Mouse (Mus musculus): Measurements from ENCODE around the gene Nacc1. TPM values are rescaled to one million over a fixed set of nuclear protein-coding genes. Genes with fewer than 3 reads are reported as not detected.

Nacc1 gene
- total RNA-seq (2021): 10 to 100 TPM; 71.3 to 77.8 TPM
- long read RNA-seq, experiment 1, full-length matches to known transcripts: 1 of 21 reads
- long read RNA-seq, experiment 1, partial matches to known transcripts: 0 of 21 reads
- long read RNA-seq, experiment 1, other reads (novel, unspliced or antisense): 20 of 21 reads
- long read RNA-seq, experiment 2, partial matches to known transcripts: 0 of 48 reads
- long read RNA-seq, experiment 2, other reads (novel, unspliced or antisense): 48 of 48 reads

- DNase-seq (ENCODE audit: low spot score in 2 of 2): peak; percentile 81 to 88
Measured at GRCm38 (mm10) chr8:84687705-84688100, at the start of gene Nacc1. TSS of gene Nacc1 (minus strand) at chr8:84687862.

- DNase-seq (ENCODE audit: low spot score in 2 of 2): no peak
Measured at GRCm38 (mm10) chr8:84736521-84736920, 48.9 kb upstream of the Nacc1 start.

- DNase-seq (ENCODE audit: low spot score in 2 of 2): no peak
Measured at GRCm38 (mm10) chr8:84735597-84735996, 47.9 kb upstream of the Nacc1 start.

GRCm38 (mm10) chr8:84734680-84735079 is 47.0 kb upstream of the Nacc1 start:
- DNase-seq (ENCODE audit: low spot score in 2 of 2): no peak

GRCm38 (mm10) chr8:84733959-84734358 is 46.3 kb upstream of the Nacc1 start:
- no peak for DNase-seq (ENCODE audit: low spot score in 2 of 2)

GRCm38 (mm10) chr8:84732996-84733395 is 45.3 kb upstream of the Nacc1 start:
- no peak for DNase-seq (ENCODE audit: low spot score in 2 of 2)

GRCm38 (mm10) chr8:84732545-84732944 is 44.9 kb upstream of the Nacc1 start:
- no peak for DNase-seq (ENCODE audit: low spot score in 2 of 2)

- DNase-seq (ENCODE audit: low spot score in 2 of 2): no peak
Measured at GRCm38 (mm10) chr8:84731371-84732177, 43.9 kb upstream of the Nacc1 start.

- no peak for DNase-seq (ENCODE audit: low spot score in 2 of 2)
Measured at GRCm38 (mm10) chr8:84730541-84731370, 43.1 kb upstream of the Nacc1 start.

- no peak for DNase-seq (ENCODE audit: low spot score in 2 of 2)
Measured at GRCm38 (mm10) chr8:84729921-84730362, 42.3 kb upstream of the Nacc1 start.

GRCm38 (mm10) chr8:84728474-84728873 is 40.8 kb upstream of the Nacc1 start:
- DNase-seq (ENCODE audit: low spot score in 2 of 2): no peak

- no peak for DNase-seq (ENCODE audit: low spot score in 2 of 2)
Measured at GRCm38 (mm10) chr8:84725941-84726259, 38.2 kb upstream of the Nacc1 start.

GRCm38 (mm10) chr8:84725246-84725940 is 37.7 kb upstream of the Nacc1 start:
- no peak for DNase-seq (ENCODE audit: low spot score in 2 of 2)

- DNase-seq (ENCODE audit: low spot score in 2 of 2): no peak
Measured at GRCm38 (mm10) chr8:84724683-84725082, 37.0 kb upstream of the Nacc1 start.

- no peak for DNase-seq (ENCODE audit: low spot score in 2 of 2)
Measured at GRCm38 (mm10) chr8:84723571-84723900, 35.9 kb upstream of the Nacc1 start.

- no peak for DNase-seq (ENCODE audit: low spot score in 2 of 2)
Measured at GRCm38 (mm10) chr8:84722850-84723570, 35.3 kb upstream of the Nacc1 start, which contains the start of gene G430095P16Rik. TSS of gene G430095P16Rik (plus strand) at chr8:84723007.

- DNase-seq (ENCODE audit: low spot score in 2 of 2): no peak
Measured at GRCm38 (mm10) chr8:84722530-84722849, 34.8 kb upstream of the Nacc1 start.

- no peak for DNase-seq (ENCODE audit: low spot score in 2 of 2)
Measured at GRCm38 (mm10) chr8:84718959-84719690, 31.5 kb upstream of the Nacc1 start.

GRCm38 (mm10) chr8:84718476-84718875 is 30.8 kb upstream of the Nacc1 start:
- no peak for DNase-seq (ENCODE audit: low spot score in 2 of 2)

- no peak for DNase-seq (ENCODE audit: low spot score in 2 of 2)
Measured at GRCm38 (mm10) chr8:84716790-84717189, 29.1 kb upstream of the Nacc1 start.

Data from adrenal gland, adult 18-20 months (tissue).